Mouse (Mus musculus) lung, postnatal 0 days (tissue): ENCODE data around the gene Stat3.

Experiments
- CTCF ChIP-seq: IDR thresholded peaks from 2 replicates; pipeline ENCODE4 v1.5.1; 2016; ENCODE audit warnings: antibody characterized with exemption, mild to moderate bottlenecking
- EP300 ChIP-seq: IDR thresholded peaks from 2 replicates; pipeline ENCODE4 v1.6.1; 2016; ENCODE audit warnings: antibody characterized with exemption, mild to moderate bottlenecking, control low read depth

- TF ChIP-seq CTCF (no peak), EP300 (no peak)
Observed at GRCm38 (mm10) chr11:100964901-100965542, 25.7 kb upstream of the Stat3 start.
